Mouse (Mus musculus): ENCODE measurements at regions not wholly inside any gene's neighbourhood (a gene's known extent, or its start where the extent isn't known, plus 50 kb on each side); places are given as distances from the start of the nearest gene placed in this dataset.
"Not testable (repeated sequence)": the region's sequence is repeated elsewhere in the genome, so short reads cannot be mapped to it uniquely, and the experiment has no call there.

GRCm38 (mm10) chr5:14391793-14392192 lies 122.9 kb upstream of the Pclo start:
- no peaks in the 10 kb centered on the region for H3K4me1 ChIP-seq (ENCODE audit: control insufficient read depth, insufficient read depth, low read length)

GRCm38 (mm10) chr5:14403381-14403780 lies 111.3 kb upstream of the Pclo start:
- 83% methylated on average over 9 of the region's 12 CpGs for WGBS
- not testable (repeated sequence) for H3K4me1 ChIP-seq (ENCODE audit: control insufficient read depth, insufficient read depth, low read length); H3K79me2 ChIP-seq (ENCODE audit: control insufficient read depth, insufficient read depth, low read length); H3K27me3 ChIP-seq (ENCODE audit: control insufficient read depth, insufficient read depth, low read length); H3K4me3 ChIP-seq (ENCODE audit: insufficient read depth, low read depth, low read length); H3K27ac ChIP-seq (replicated peaks; ENCODE audit: insufficient read depth, low read depth, low read length); H3K36me3 ChIP-seq (ENCODE audit: control insufficient read depth, insufficient read depth, low read length); H3K9ac ChIP-seq (ENCODE audit: low read depth, low read length); DNase-seq (ENCODE audit: extremely low read depth, low read depth, low spot score)

More at GRCm38 (mm10) chr5:14391793-14392192, 122.9 kb upstream of the Pclo start:
- H3K4me3 ChIP-seq (ENCODE audit: insufficient read depth, low read depth, low read length): no peak overlapping the region
- no peak for DNase-seq (ENCODE audit: extremely low read depth, low read depth, low spot score)
- WGBS: 75% methylated on average over 3 of the region's 3 CpGs
- H3K79me2 ChIP-seq (ENCODE audit: control insufficient read depth, insufficient read depth, low read length): no peaks in the 10 kb centered on the region
- H3K27ac ChIP-seq (replicated peaks; ENCODE audit: insufficient read depth, low read depth, low read length): no peak overlapping the region
- H3K27me3 ChIP-seq (ENCODE audit: control insufficient read depth, insufficient read depth, low read length): no peaks in the 10 kb centered on the region
- TF ChIP-seq CTCF (IDR thresholded peaks at IDR 0.05; ENCODE audit: low read depth, low read length) (no peak), POLR2A (IDR thresholded peaks at IDR 0.05; ENCODE audit: extremely low read depth, insufficient read depth, low read length) (no peak)
- no peak overlapping the region for H3K9ac ChIP-seq (ENCODE audit: low read depth, low read length)
- no peaks in the 10 kb centered on the region for H3K36me3 ChIP-seq (ENCODE audit: control insufficient read depth, insufficient read depth, low read length)

DNA sequence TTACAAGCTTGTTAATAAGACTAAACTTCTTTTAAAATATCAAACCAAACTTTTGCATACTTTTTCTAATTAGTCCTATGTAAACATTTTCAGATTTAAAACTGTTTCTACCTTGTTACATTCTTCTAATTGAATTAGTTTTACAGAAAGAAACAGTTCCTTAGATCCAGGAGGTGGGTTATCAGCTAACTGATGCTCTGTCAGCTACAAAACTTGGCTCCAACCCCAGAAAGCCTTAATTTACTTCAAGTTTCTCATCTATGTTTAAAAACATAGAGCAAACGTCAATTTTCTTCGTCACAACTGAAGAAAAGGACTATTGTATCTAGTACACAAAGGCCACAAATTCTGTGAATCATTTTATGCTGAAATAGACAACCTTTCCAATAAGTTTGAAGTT lies 110.4 kb upstream of the Pclo start:
- TF ChIP-seq CTCF (IDR thresholded peaks at IDR 0.05; ENCODE audit: low read depth, low read length): no peak
- TF ChIP-seq POLR2A (IDR thresholded peaks at IDR 0.05; ENCODE audit: extremely low read depth, insufficient read depth, low read length): no peak
- no peaks in the 10 kb centered on the region for H3K27me3 ChIP-seq (ENCODE audit: control insufficient read depth, insufficient read depth, low read length)
- WGBS: 66% methylated on average over 2 of the region's 2 CpGs

GRCm38 (mm10) chr5:14415234-14415862 lies 99.4 kb upstream of the Pclo start:
- Histone ChIP-seq H3K4me3 (ENCODE audit: insufficient read depth, low read depth, low read length) (no peak overlapping the region), H3K9ac (ENCODE audit: low read depth, low read length) (no peak overlapping the region), H3K4me1 (ENCODE audit: control insufficient read depth, insufficient read depth, low read length) (no peaks in the 10 kb centered on the region), H3K27ac (replicated peaks; ENCODE audit: insufficient read depth, low read depth, low read length) (no peak overlapping the region), H3K36me3 (ENCODE audit: control insufficient read depth, insufficient read depth, low read length) (no peaks in the 10 kb centered on the region), H3K79me2 (ENCODE audit: control insufficient read depth, insufficient read depth, low read length) (no peaks in the 10 kb centered on the region), H3K27me3 (ENCODE audit: control insufficient read depth, insufficient read depth, low read length) (no peaks in the 10 kb centered on the region)
- no peak for TF ChIP-seq POLR2A (IDR thresholded peaks at IDR 0.05; ENCODE audit: extremely low read depth, insufficient read depth, low read length)
- TF ChIP-seq CTCF (IDR thresholded peaks at IDR 0.05; ENCODE audit: low read depth, low read length): no peak
- WGBS: 79% methylated on average over 1 of the region's 1 CpGs
- no peak for DNase-seq (ENCODE audit: extremely low read depth, low read depth, low spot score)

More for the DNA sequence above, 110.4 kb upstream of the Pclo start:
- no peaks in the 10 kb centered on the region for H3K36me3 ChIP-seq (ENCODE audit: control insufficient read depth, insufficient read depth, low read length)
- DNase-seq (ENCODE audit: extremely low read depth, low read depth, low spot score): no peak
- H3K4me1 ChIP-seq (ENCODE audit: control insufficient read depth, insufficient read depth, low read length): no peaks in the 10 kb centered on the region
- H3K27ac ChIP-seq (replicated peaks; ENCODE audit: insufficient read depth, low read depth, low read length): no peak overlapping the region
- no peaks in the 10 kb centered on the region for H3K79me2 ChIP-seq (ENCODE audit: control insufficient read depth, insufficient read depth, low read length)
- no peak overlapping the region for H3K9ac ChIP-seq (ENCODE audit: low read depth, low read length)
- H3K4me3 ChIP-seq (ENCODE audit: insufficient read depth, low read depth, low read length): no peak overlapping the region

GRCm38 (mm10) chr5:14453082-14453481 lies 61.6 kb upstream of the Pclo start:
- no peak overlapping the region for H3K9ac ChIP-seq (ENCODE audit: low read depth, low read length)
- no peaks in the 10 kb centered on the region for H3K4me1 ChIP-seq (ENCODE audit: control insufficient read depth, insufficient read depth, low read length)
- H3K36me3 ChIP-seq (ENCODE audit: control insufficient read depth, insufficient read depth, low read length): no peaks in the 10 kb centered on the region
- WGBS: 77% methylated on average over 5 of the region's 5 CpGs
- no peak overlapping the region for H3K4me3 ChIP-seq (ENCODE audit: insufficient read depth, low read depth, low read length)
- H3K27ac ChIP-seq (replicated peaks; ENCODE audit: insufficient read depth, low read depth, low read length): no peak overlapping the region
- no peak for TF ChIP-seq CTCF (IDR thresholded peaks at IDR 0.05; ENCODE audit: low read depth, low read length)
- TF ChIP-seq POLR2A (IDR thresholded peaks at IDR 0.05; ENCODE audit: extremely low read depth, insufficient read depth, low read length): no peak
- no peaks in the 10 kb centered on the region for H3K79me2 ChIP-seq (ENCODE audit: control insufficient read depth, insufficient read depth, low read length)
- no peak for DNase-seq (ENCODE audit: extremely low read depth, low read depth, low spot score)
- no peaks in the 10 kb centered on the region for H3K27me3 ChIP-seq (ENCODE audit: control insufficient read depth, insufficient read depth, low read length)

All from liver, adult 2 months (tissue).